Mouse (Mus musculus) brown adipose tissue, adult 24 weeks (tissue): Measurements from ENCODE around the gene Slc38a9. TPM values are rescaled to one million over a fixed set of nuclear protein-coding genes. Genes with fewer than 3 reads are reported as not detected.

ENCODE experiments used
- polyA plus RNA-seq: library from polyadenylated mRNA; stranded (reverse); fragments of >200 nt; gene quantifications from 2 replicates; pipeline ENCODE4 v1.2.4, GENCODE M21; 2012; ENCODE audit not compliant: missing spikeins, insufficient read depth, insufficient read length

Slc38a9 gene
- polyA plus RNA-seq, 1 experiment = 6.3 TPM

Other genes with a start within 250 kb of the Slc38a9 start
- gene Il6st, start 196.7 kb upstream of the Slc38a9 start, polyA plus RNA-seq = 38.2 and 43.1 TPM in 2 replicates
- gene Il31ra, start 66.4 kb upstream of the Slc38a9 start, polyA plus RNA-seq = not detected in 2 replicates
- gene Ddx4, start 8.3 kb upstream of the Slc38a9 start, polyA plus RNA-seq = not detected in 2 replicates
- gene Plpp1, start 140.0 kb downstream of the Slc38a9 start, polyA plus RNA-seq = 10.1 and 15.5 TPM in 2 replicates